Mouse (Mus musculus) testis, postnatal 14 days (tissue): ENCODE data around the gene Best1.
"Not testable (repeated sequence)": the region's sequence is repeated elsewhere in the genome, so short reads cannot be mapped to it uniquely, and the experiment has no call there.

Source experiments
- DNase-seq: peaks from one replicate; pipeline ENCODE4 v3.0.0; 2021; ENCODE audit warnings: low spot score

The Best1 gene

GRCm38 (mm10) chr19:9989884-9990256 is 11.6 kb downstream of the Best1 start:
- no peak for DNase-seq

DNA sequence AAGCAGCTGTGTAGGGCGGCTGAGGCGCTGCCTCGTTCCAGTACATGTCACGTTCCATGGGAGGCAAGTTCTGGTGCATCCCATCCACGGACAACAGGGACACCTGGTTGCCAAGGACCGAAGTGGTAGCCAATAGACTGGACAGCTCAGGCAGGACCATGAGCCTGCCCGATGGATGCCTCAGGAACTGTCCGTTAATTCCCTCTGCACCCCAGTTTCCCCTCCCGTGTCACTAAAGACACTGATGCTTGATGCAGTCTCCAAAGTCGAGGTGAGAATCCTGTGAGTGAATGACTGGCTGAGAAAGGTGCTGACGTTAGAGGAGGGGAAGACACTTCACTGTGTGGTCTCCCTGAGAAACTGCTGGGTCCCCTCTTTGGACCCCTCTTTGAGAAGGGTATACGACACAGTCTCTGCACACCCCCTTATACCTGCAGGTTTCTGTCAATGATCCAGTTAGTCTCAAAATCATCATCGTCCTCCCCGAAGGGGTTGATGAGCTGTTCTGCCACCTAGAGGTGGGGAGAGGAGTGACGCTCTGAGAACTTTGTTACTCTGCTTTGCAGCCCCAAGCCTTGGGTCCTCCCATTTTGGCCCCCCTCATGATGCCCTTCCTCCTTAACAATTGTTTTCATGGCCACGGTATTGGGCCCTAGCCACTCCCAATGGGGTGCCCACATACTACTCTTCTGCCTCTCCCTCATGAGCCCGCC is 12.1 kb downstream of the Best1 start:
- no peak for DNase-seq

DNA sequence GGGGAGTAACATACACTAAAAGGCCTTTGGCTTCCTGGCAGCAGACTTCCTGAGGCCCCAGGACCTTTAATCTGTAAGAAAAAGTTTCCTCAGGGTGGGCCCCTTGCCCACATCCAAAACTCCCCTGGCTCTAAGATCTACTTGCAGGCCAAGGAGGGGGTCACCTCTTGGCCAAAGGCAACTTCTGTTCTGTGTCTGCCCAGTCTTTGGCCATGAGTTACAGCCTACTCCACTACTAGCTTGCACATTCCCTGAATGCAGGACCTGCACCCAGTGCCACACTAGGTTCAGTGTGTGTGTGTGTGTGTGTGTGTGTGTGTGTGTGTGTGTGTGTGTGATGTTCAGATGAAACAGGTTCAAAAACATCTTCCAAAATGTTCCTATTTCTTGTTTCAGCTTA is 13.8 kb downstream of the Best1 start:
- no peak for DNase-seq

GRCm38 (mm10) chr19:9987192-9987591 is 14.2 kb downstream of the Best1 start:
- DNase-seq = no peak

DNA sequence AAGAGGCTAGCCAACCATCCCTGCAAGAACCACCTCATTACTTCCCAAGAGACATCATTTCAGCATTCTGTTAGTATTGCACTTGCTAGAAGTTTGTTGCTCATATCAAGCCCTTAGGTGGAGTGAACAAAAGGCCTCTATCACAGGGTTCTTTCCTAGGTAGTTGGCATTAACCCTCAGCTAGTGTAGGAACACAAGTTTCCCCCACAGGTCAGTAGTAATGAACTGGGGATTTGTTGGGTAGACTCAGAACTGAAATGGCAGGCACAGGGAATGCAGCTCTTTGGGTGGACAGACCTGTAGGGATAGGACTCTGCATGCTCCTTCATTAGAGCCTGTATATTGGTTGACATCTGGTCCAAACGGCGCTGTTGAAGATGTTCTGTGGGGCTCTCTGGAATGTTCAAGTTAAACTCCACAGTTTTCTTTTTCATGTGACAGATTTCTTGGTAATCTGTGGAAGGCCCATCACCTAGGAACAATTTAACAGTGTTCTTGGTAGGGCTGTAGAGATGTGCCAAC is 15.5 kb downstream of the Best1 start:
- no peak for DNase-seq

DNA sequence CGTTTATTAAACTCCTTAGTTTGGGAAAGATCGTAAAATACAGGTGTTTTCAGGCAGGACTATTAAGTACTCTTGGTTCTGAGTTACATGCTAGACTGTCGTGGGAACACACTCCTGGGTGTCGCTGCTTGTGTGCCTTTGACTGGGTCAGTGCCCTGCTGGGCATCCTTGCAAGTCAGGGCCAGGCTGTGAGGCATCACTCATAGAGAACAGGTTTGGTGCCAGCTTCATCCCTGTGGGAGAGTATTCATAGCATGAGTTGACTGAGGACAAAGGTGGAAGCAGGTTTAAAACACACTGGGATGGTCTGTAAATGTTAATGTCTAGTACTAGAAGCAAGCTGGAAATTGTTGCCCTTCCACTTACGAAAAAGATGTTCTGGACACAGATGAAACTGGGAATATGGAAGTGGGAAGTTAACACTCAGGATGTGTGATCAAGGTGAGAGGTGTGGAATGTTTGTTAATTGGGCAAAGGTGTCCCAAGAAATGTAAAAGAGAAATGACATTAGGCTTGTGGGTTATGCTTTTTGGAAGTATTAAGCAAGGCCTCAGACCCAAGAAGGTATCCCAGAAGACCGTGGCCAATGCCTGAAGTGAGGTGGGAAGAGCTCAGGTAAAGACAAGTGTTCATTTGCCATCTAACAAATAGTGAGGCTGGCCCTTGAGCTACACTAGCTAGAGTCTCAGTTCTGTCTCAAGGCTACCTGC is 16.1 kb downstream of the Best1 start:
- no peak for DNase-seq

DNA sequence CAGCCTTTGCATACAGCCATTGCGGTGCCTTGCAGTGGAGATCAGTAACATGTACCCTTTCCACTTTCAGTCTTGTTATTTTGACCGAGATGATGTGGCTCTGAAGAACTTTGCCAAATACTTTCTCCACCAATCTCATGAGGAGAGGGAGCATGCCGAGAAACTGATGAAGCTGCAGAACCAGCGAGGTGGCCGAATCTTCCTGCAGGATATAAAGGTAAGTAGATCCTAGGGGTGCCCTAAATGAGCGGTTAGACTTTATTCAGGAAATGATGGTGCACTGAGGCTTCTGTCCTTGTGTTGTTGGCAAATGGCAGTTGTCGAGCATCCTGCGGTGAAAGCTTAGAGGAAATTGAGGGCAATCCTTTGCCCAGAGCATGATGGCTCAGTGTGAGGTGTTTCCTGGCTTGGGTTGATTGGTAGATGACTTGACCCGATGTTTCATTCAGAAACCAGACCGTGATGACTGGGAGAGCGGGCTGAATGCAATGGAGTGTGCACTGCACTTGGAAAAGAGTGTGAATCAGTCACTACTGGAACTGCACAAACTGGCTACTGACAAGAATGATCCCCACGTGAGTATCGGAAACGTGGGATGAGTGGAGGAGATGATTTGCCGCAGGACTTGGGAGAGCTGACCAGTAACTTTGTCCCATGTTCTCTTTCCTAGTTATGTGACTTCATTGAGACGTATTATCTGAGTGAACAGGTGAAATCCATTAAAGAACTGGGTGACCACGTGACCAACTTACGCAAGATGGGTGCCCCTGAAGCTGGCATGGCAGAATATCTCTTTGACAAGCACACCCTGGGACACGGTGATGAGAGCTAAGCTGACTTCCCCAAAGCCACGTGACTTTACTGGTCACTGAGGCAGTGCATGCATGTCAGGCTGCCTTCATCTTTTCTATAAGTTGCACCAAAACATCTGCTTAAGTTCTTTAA is 17.1 kb downstream of the Best1 start:
- no peak for DNase-seq

- DNase-seq = peak; percentile 46
Measured at GRCm38 (mm10) chr19:9982852-9983542, 18.4 kb downstream of the Best1 start.

- peak; percentile 96 for DNase-seq
Measured at GRCm38 (mm10) chr19:9982151-9982851, 19.1 kb downstream of the Best1 start.

DNA sequence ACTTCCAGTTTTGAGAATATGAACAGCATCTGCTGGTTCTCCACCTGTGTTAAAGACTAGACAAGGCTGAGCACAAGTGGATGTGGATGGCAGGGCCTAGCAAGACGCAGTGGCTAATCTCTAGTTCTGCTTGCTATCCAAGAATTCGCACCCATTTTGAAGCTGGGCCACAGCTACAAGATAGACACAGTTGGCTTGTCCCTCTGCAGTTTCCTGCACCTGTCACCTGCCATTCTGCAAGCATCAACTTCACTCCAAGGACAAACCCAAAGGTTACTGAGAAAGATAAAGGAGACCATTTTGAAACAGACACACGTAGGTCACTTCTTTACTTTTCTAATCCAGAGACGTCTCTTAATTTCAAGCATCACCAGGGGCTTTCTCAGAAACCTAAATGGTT is 19.8 kb downstream of the Best1 start:
- DNase-seq = no peak

- no peak for DNase-seq
Measured at GRCm38 (mm10) chr19:9980258-9980657, 21.2 kb downstream of the Best1 start, which contains the start of gene Fth1. TSS of gene Fth1 (plus strand) at chr19:9980598.

GRCm38 (mm10) chr19:9979156-9979555 is 22.3 kb downstream of the Best1 start:
- no peak for DNase-seq

DNA sequence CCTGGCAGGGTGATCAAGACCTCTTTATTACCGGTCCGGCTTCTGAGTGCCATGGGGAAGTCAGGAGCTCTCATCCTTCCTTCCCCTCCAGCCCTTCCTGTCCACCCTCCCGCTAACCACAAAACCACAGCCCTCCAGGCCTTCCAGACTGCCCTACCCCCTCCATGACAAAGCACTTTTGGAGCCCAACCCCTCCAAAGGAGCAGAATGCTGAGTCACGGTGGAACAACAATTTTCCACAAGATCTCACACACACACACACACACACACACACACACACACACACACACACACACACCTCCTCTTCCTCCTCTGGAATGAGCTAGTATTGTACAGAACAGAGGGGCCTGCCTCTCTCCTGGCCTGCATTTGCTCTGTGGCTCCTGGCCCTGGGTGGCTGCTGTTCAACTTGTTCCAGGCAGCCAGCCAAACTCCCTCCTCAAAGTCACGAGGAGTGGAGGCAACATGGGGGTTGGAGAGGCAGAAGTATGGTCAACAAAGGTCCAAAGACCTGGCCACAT is 22.9 kb downstream of the Best1 start:
- peak; percentile 66 for DNase-seq

- no peak for DNase-seq
Measured at GRCm38 (mm10) chr19:9977085-9977484, 24.3 kb downstream of the Best1 start.

DNA sequence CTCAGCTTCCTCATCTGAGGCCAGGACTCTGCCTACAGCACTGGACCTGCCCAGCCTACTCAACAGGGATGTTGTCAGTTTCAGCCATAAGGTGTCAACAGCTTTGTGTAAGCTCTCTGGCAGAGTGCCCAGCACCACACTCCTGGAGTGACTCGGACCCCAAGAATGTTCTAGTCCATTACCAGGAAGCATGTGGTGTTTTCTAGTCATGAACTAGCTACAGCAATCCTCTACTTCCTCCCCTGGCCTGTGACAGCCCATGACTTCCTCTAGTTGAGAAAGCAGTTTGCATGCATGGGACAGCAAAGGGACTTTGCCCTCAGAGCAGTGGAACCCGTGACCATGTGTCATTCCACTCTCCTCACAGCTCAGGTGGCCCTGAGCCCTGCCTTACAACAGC is 26.6 kb downstream of the Best1 start:
- DNase-seq = not testable (repeated sequence)

GRCm38 (mm10) chr19:9968081-9968787 is 33.2 kb downstream of the Best1 start:
- DNase-seq = no peak

- DNase-seq = no peak
Measured at GRCm38 (mm10) chr19:9966096-9966867, 35.2 kb downstream of the Best1 start.

GRCm38 (mm10) chr19:9964205-9964916 is 37.1 kb downstream of the Best1 start:
- no peak for DNase-seq

GRCm38 (mm10) chr19:9960769-9961168 is 40.7 kb downstream of the Best1 start:
- DNase-seq = no peak
